Mouse (Mus musculus): ENCODE data around the gene Gm6040. TPM values are rescaled to one million over a fixed set of nuclear protein-coding genes. Genes with fewer than 3 reads are reported as not detected.

Gm6040 gene
- not detected for polyA plus RNA-seq (2012; fragmentation: generic; extraction: Trizol)
- long read RNA-seq, experiment 1, result 0 reads
- long read RNA-seq, experiment 2, result 0 reads

DNA sequence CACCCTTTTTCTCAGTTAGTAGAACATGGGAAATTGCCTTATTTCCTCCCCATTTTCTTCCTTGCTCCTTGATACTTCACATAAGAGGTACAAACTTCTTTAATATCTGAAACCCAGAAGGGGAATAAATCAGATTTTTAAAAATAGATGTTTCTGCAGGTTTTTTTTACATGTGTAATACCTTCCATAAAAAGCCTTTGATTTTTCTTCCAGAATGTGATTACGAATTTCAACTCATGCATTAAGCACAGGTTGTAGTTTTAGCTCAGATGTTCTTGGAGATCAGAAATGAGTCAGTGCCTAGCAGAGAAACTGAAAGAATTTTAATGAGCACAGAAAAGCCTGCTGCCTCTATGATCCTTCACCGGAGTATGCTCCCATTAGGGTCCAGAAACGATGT is at the start of gene Gm6040:
Gene Gm6040, minus strand, starts transcription at position 101 of the 400 bp plus-strand sequence.
- H3K27me3 ChIP-seq (ENCODE audit: control insufficient read depth, insufficient read depth, insufficient read length), result no peaks in the 10 kb centered on the region
- no peak within 1 kb of the TSS for H3K4me3 ChIP-seq (ENCODE audit: insufficient read depth, poor library complexity, severe bottlenecking)
- no peaks in the 10 kb centered on the region for H3K79me2 ChIP-seq (ENCODE audit: control insufficient read depth, insufficient read depth)
- TF ChIP-seq CEBPB (IDR thresholded peaks at IDR 0.05; ENCODE audit: low read depth), result no peak
- TF ChIP-seq MYOG (IDR thresholded peaks at IDR 0.05; ENCODE audit: control insufficient read depth, extremely low read depth, insufficient read length), result no peak
- no peak for TF ChIP-seq FOSL1 (IDR thresholded peaks at IDR 0.05; ENCODE audit: insufficient read depth, low read length, poor library complexity, severe bottlenecking)
- no peak for TF ChIP-seq MAX (IDR thresholded peaks at IDR 0.05)
- no peak for TF ChIP-seq USF1 (IDR thresholded peaks at IDR 0.05; ENCODE audit: low read depth)
- no peak for TF ChIP-seq CTCF (IDR thresholded peaks at IDR 0.05; ENCODE audit: control insufficient read depth, insufficient read depth, insufficient read length)
- no peak for TF ChIP-seq MYOD1 (IDR thresholded peaks at IDR 0.05; ENCODE audit: control insufficient read depth, insufficient read length, low read depth)
- H3K79me3 ChIP-seq (ENCODE audit: low read depth), result no peaks in the 10 kb centered on the region
- H3K36me3 ChIP-seq (ENCODE audit: control insufficient read depth, insufficient read depth), result no peaks in the 10 kb centered on the region
- H3ac ChIP-seq (ENCODE audit: control insufficient read depth, insufficient read length, low read depth), result no peak within 1 kb of the TSS

- Histone ChIP-seq H3ac (ENCODE audit: control insufficient read depth, insufficient read length, low read depth) (no peak overlapping the region), H3K4me3 (ENCODE audit: insufficient read depth, poor library complexity, severe bottlenecking) (no peak overlapping the region), H3K79me2 (ENCODE audit: control insufficient read depth, insufficient read depth) (no peaks in the 10 kb centered on the region), H3K79me3 (ENCODE audit: low read depth) (no peaks in the 10 kb centered on the region), H3K36me3 (ENCODE audit: control insufficient read depth, insufficient read depth) (no peaks in the 10 kb centered on the region), H3K27me3 (ENCODE audit: control insufficient read depth, insufficient read depth, insufficient read length) (no peaks in the 10 kb centered on the region)
- no peak for TF ChIP-seq USF1 (IDR thresholded peaks at IDR 0.05; ENCODE audit: low read depth)
- no peak for TF ChIP-seq MYOG (IDR thresholded peaks at IDR 0.05; ENCODE audit: control insufficient read depth, extremely low read depth, insufficient read length)
- no peak for TF ChIP-seq FOSL1 (IDR thresholded peaks at IDR 0.05; ENCODE audit: insufficient read depth, low read length, poor library complexity, severe bottlenecking)
- TF ChIP-seq CEBPB (IDR thresholded peaks at IDR 0.05; ENCODE audit: low read depth), result no peak
- TF ChIP-seq CTCF (IDR thresholded peaks at IDR 0.05; ENCODE audit: control insufficient read depth, insufficient read depth, insufficient read length), result no peak
- TF ChIP-seq MYOD1 (IDR thresholded peaks at IDR 0.05; ENCODE audit: control insufficient read depth, insufficient read length, low read depth), result no peak
- TF ChIP-seq MAX (IDR thresholded peaks at IDR 0.05), result no peak
Observed at GRCm38 (mm10) chr8:20964531-20964930, 42.7 kb upstream of the Gm6040 start.

GRCm38 (mm10) chr8:20944610-20945009 is 22.7 kb upstream of the Gm6040 start, which contains the start of gene AY761185:
Gene AY761185, minus strand, starts transcription at chr8:20944710.
- H3K4me3 ChIP-seq (ENCODE audit: insufficient read depth, poor library complexity, severe bottlenecking), result no peak within 1 kb of the TSS
- H3K79me3 ChIP-seq (ENCODE audit: low read depth), result no peaks in the 10 kb centered on the region
- TF ChIP-seq MYOD1 (IDR thresholded peaks at IDR 0.05; ENCODE audit: control insufficient read depth, insufficient read length, low read depth), result no peak
- no peak for TF ChIP-seq CEBPB (IDR thresholded peaks at IDR 0.05; ENCODE audit: low read depth)
- TF ChIP-seq MYOG (IDR thresholded peaks at IDR 0.05; ENCODE audit: control insufficient read depth, extremely low read depth, insufficient read length), result no peak
- no peak for TF ChIP-seq FOSL1 (IDR thresholded peaks at IDR 0.05; ENCODE audit: insufficient read depth, low read length, poor library complexity, severe bottlenecking)
- TF ChIP-seq MAX (IDR thresholded peaks at IDR 0.05), result no peak
- no peak for TF ChIP-seq CTCF (IDR thresholded peaks at IDR 0.05; ENCODE audit: control insufficient read depth, insufficient read depth, insufficient read length)
- TF ChIP-seq USF1 (IDR thresholded peaks at IDR 0.05; ENCODE audit: low read depth), result no peak
- no peaks in the 10 kb centered on the region for H3K36me3 ChIP-seq (ENCODE audit: control insufficient read depth, insufficient read depth)
- no peaks in the 10 kb centered on the region for H3K79me2 ChIP-seq (ENCODE audit: control insufficient read depth, insufficient read depth)
- H3ac ChIP-seq (ENCODE audit: control insufficient read depth, insufficient read length, low read depth), result no peak within 1 kb of the TSS
- H3K27me3 ChIP-seq (ENCODE audit: control insufficient read depth, insufficient read depth, insufficient read length), result no peaks in the 10 kb centered on the region

DNA sequence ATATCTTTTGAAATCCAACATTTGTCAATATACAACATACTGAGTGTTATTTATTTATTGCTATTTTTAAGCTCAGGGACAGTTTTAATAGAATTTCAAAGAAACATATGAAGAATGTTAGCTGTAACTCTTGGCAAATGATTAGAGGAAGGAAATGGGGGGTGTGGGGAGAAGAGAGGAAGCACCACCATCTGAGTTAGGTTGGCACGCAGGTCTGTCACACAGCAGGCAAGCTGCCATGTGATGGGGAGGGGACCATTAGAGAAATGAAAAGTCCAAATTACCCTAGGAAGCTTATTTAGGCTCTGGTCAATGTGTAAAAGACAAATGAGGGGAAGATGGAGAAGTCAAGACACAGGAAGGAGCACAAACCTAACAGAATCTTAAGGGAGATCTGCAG is 9.6 kb downstream of the Gm6040 start:
- no peak overlapping the region for H3ac ChIP-seq (ENCODE audit: control insufficient read depth, insufficient read length, low read depth)
- no peaks in the 10 kb centered on the region for H3K27me3 ChIP-seq (ENCODE audit: control insufficient read depth, insufficient read depth, insufficient read length)
- no peak overlapping the region for H3K4me3 ChIP-seq (ENCODE audit: insufficient read depth, poor library complexity, severe bottlenecking)
- no peaks in the 10 kb centered on the region for H3K79me3 ChIP-seq (ENCODE audit: low read depth)
- no peak for TF ChIP-seq CTCF (IDR thresholded peaks at IDR 0.05; ENCODE audit: control insufficient read depth, insufficient read depth, insufficient read length)
- TF ChIP-seq MYOG (IDR thresholded peaks at IDR 0.05; ENCODE audit: control insufficient read depth, extremely low read depth, insufficient read length), result no peak
- no peak for TF ChIP-seq FOSL1 (IDR thresholded peaks at IDR 0.05; ENCODE audit: insufficient read depth, low read length, poor library complexity, severe bottlenecking)
- no peak for TF ChIP-seq MAX (IDR thresholded peaks at IDR 0.05)
- H3K36me3 ChIP-seq (ENCODE audit: control insufficient read depth, insufficient read depth), result no peaks in the 10 kb centered on the region
- H3K79me2 ChIP-seq (ENCODE audit: control insufficient read depth, insufficient read depth), result no peaks in the 10 kb centered on the region

DNA sequence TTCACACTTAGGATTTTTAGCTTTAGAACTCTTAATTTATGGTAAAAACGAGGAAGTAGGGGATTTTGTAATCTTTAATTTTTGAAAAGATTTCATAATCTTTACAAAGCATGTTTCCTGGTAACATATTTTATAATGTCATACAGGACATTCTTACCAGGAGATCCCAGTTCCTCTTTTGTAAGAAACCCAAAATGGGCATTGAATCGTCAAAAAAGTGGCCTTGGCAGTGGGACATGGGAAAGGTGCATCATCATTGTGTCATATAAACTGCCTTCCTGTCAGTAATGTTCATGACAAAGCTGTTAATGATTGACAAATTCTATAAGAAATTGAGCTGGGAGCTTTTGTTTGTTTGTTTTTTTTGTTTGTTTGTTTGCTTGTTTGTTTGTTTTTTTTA is 13.6 kb downstream of the Gm6040 start:
- no peaks in the 10 kb centered on the region for H3K27me3 ChIP-seq (ENCODE audit: control insufficient read depth, insufficient read depth, insufficient read length)
- no peaks in the 10 kb centered on the region for H3K79me2 ChIP-seq (ENCODE audit: control insufficient read depth, insufficient read depth)
- no peak overlapping the region for H3K4me3 ChIP-seq (ENCODE audit: insufficient read depth, poor library complexity, severe bottlenecking)
- H3ac ChIP-seq (ENCODE audit: control insufficient read depth, insufficient read length, low read depth), result no peak overlapping the region
- H3K79me3 ChIP-seq (ENCODE audit: low read depth), result no peaks in the 10 kb centered on the region
- TF ChIP-seq MAX (IDR thresholded peaks at IDR 0.05) (no peak), MYOD1 (IDR thresholded peaks at IDR 0.05; ENCODE audit: control insufficient read depth, insufficient read length, low read depth) (no peak), FOSL1 (IDR thresholded peaks at IDR 0.05; ENCODE audit: insufficient read depth, low read length, poor library complexity, severe bottlenecking) (no peak), CEBPB (IDR thresholded peaks at IDR 0.05; ENCODE audit: low read depth) (no peak), CTCF (IDR thresholded peaks at IDR 0.05; ENCODE audit: control insufficient read depth, insufficient read depth, insufficient read length) (no peak), MYOG (IDR thresholded peaks at IDR 0.05; ENCODE audit: control insufficient read depth, extremely low read depth, insufficient read length) (no peak), USF1 (IDR thresholded peaks at IDR 0.05; ENCODE audit: low read depth) (no peak)
- H3K36me3 ChIP-seq (ENCODE audit: control insufficient read depth, insufficient read depth), result no peaks in the 10 kb centered on the region

DNA sequence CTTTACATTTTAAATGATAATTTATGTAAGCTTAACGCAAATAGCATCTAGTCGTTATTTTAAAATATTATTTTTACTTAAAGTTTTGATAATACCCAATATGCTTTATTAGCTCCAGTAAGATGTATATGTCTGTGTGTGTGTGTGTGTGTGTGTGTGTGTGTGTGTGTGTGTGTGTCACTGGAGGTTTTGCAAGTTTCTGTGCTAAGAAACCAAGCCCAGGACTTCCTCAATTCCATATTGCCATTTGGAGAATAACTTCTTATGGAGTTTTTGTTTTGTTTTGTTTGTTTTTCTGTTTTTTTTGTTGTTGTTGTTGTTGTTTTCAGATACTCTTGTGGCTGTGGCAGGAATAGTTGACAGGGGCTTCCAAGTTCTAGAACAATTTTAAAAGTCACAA is 14.8 kb downstream of the Gm6040 start:
- no peaks in the 10 kb centered on the region for H3K27me3 ChIP-seq (ENCODE audit: control insufficient read depth, insufficient read depth, insufficient read length)
- H3K4me3 ChIP-seq (ENCODE audit: insufficient read depth, poor library complexity, severe bottlenecking), result no peak overlapping the region
- no peak overlapping the region for H3ac ChIP-seq (ENCODE audit: control insufficient read depth, insufficient read length, low read depth)
- H3K79me3 ChIP-seq (ENCODE audit: low read depth), result no peaks in the 10 kb centered on the region
- TF ChIP-seq MYOD1 (IDR thresholded peaks at IDR 0.05; ENCODE audit: control insufficient read depth, insufficient read length, low read depth), result no peak
- no peak for TF ChIP-seq CEBPB (IDR thresholded peaks at IDR 0.05; ENCODE audit: low read depth)
- no peak for TF ChIP-seq CTCF (IDR thresholded peaks at IDR 0.05; ENCODE audit: control insufficient read depth, insufficient read depth, insufficient read length)
- TF ChIP-seq FOSL1 (IDR thresholded peaks at IDR 0.05; ENCODE audit: insufficient read depth, low read length, poor library complexity, severe bottlenecking), result no peak
- no peak for TF ChIP-seq MYOG (IDR thresholded peaks at IDR 0.05; ENCODE audit: control insufficient read depth, extremely low read depth, insufficient read length)
- TF ChIP-seq MAX (IDR thresholded peaks at IDR 0.05), result no peak
- TF ChIP-seq USF1 (IDR thresholded peaks at IDR 0.05; ENCODE audit: low read depth), result no peak
- no peaks in the 10 kb centered on the region for H3K36me3 ChIP-seq (ENCODE audit: control insufficient read depth, insufficient read depth)
- no peaks in the 10 kb centered on the region for H3K79me2 ChIP-seq (ENCODE audit: control insufficient read depth, insufficient read depth)
